Mouse (Mus musculus): ENCODE measurements around the gene Cbarp. TPM values are rescaled to one million over a fixed set of nuclear protein-coding genes. Genes with fewer than 3 reads are reported as not detected.
A peak's percentile ranks its signal among the peaks of the same experiment; 100 is the strongest.

The Cbarp gene
- polyA plus RNA-seq, 1 experiment = 3.8 TPM

GRCm38 (mm10) chr10:80146568-80147011 is 6.0 kb upstream of the Cbarp start:
- peaks cover 47% of the 10 kb centered on the region for H3K4me1 ChIP-seq (ENCODE audit: control insufficient read depth, insufficient read depth, low read length)
- H3K27me3 ChIP-seq (ENCODE audit: control insufficient read depth, insufficient read depth, low read length) = no peaks in the 10 kb centered on the region
- H3K27ac ChIP-seq (ENCODE audit: control insufficient read depth, insufficient read depth, low read depth, low read length) = peak overlapping the region; percentile 72
- TF ChIP-seq POLR2A (IDR thresholded peaks at IDR 0.05; ENCODE audit: control insufficient read depth, low read depth, low read length) = no peak
- no peak for TF ChIP-seq CTCF (IDR thresholded peaks at IDR 0.05; ENCODE audit: control insufficient read depth, insufficient read depth, insufficient replicate concordance, low read depth, low read length)
- H3K4me3 ChIP-seq (ENCODE audit: control insufficient read depth, low read depth, low read length) = no peak overlapping the region; the same call in 1 of the 2 replicates
- peaks cover 4% of the 10 kb centered on the region; the same call in 1 of the 2 replicates for H3K36me3 ChIP-seq (ENCODE audit: control insufficient read depth, insufficient read depth, low read length)

DNA sequence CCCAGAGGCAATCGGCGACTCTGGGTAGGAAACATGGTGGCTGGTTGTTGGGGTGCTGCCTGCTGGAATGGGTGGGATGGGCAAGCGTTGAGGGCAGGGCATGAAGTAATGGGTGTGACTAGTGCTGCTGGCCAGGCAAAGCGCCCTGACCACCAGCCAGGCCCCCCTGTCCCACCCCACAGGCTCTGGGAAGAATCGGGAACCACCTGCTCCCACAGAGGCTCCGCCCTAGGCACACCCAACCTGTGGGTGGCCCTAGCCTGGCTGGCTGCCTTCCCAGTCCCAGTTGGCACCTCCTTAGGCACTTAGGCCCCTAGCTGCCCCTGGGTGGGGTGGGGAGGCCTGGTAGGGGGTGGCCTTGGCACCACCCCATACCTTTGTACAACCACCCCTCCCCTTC is 5.3 kb upstream of the Cbarp start:
- no peaks in the 10 kb centered on the region for H3K27me3 ChIP-seq (ENCODE audit: control insufficient read depth, insufficient read depth, low read length)
- H3K27ac ChIP-seq (ENCODE audit: control insufficient read depth, insufficient read depth, low read depth, low read length) = no peak overlapping the region
- peaks cover 4% of the 10 kb centered on the region; the same call in 1 of the 2 replicates for H3K36me3 ChIP-seq (ENCODE audit: control insufficient read depth, insufficient read depth, low read length)
- TF ChIP-seq POLR2A (IDR thresholded peaks at IDR 0.05; ENCODE audit: control insufficient read depth, low read depth, low read length) = no peak
- no peak for TF ChIP-seq CTCF (IDR thresholded peaks at IDR 0.05; ENCODE audit: control insufficient read depth, insufficient read depth, insufficient replicate concordance, low read depth, low read length)
- H3K4me3 ChIP-seq (ENCODE audit: control insufficient read depth, low read depth, low read length) = no peak overlapping the region
- peaks cover 48% of the 10 kb centered on the region for H3K4me1 ChIP-seq (ENCODE audit: control insufficient read depth, insufficient read depth, low read length)

DNA sequence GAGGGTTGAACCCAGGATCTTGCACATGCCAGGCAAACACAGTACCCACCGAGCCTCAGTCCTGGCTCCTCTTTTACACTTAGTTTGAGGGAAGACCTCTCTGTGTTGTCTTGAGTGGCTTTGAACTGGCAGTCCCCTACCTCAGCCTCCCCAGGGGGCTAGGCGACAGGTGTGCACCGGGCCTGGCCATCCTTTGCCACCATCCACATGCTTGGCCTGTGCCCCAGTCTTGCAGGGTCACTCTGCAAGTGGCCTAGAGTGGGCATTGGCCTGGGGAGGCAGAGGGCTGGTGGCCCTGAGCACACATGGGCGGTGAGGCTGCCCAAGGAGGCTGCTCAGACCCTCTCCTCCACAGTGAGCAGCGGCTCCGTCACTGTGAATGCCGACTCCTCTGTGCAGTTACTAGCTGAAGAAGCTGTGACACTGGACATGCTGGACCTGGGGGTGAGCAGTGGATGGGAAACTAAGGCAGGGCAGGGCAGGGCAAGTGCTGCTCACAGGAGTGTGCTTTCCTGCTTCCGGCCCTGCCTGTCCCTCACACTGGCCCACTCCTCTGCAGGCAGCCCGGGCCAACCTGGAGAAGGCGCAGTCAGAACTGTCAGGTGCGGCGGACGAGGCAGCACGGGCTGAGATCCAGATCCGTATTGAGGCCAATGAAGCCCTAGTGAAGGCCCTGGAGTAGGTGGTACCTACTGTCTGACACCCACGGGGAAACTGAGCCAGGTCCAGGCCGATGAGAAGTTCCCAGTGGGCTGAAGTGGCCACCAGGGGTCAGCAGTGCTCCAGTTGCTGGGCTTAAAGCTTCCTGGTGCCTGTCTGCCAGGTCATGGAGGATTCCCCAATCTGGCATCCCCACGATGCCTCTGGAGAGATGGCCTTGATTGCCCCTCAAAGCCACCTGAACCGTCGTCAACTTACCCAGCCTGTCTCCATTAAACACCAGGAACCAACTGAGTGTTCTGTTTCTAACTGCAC is 4.5 kb upstream of the Cbarp start:
- H3K27ac ChIP-seq (ENCODE audit: control insufficient read depth, insufficient read depth, low read depth, low read length) = no peak overlapping the region
- TF ChIP-seq CTCF (IDR thresholded peaks at IDR 0.05; ENCODE audit: control insufficient read depth, insufficient read depth, insufficient replicate concordance, low read depth, low read length) = peak; percentile 52; the same call in 1 of the 2 replicates
- TF ChIP-seq POLR2A (IDR thresholded peaks at IDR 0.05; ENCODE audit: control insufficient read depth, low read depth, low read length) = no peak
- no peak overlapping the region for H3K4me3 ChIP-seq (ENCODE audit: control insufficient read depth, low read depth, low read length)
- H3K4me1 ChIP-seq (ENCODE audit: control insufficient read depth, insufficient read depth, low read length) = peaks cover 48% of the 10 kb centered on the region
- peaks cover 4% of the 10 kb centered on the region; the same call in 1 of the 2 replicates for H3K36me3 ChIP-seq (ENCODE audit: control insufficient read depth, insufficient read depth, low read length)
- no peaks in the 10 kb centered on the region for H3K27me3 ChIP-seq (ENCODE audit: control insufficient read depth, insufficient read depth, low read length)

GRCm38 (mm10) chr10:80144159-80144558 is 3.5 kb upstream of the Cbarp start:
- Histone ChIP-seq H3K4me3 (ENCODE audit: control insufficient read depth, low read depth, low read length) (no peak overlapping the region), H3K27me3 (ENCODE audit: control insufficient read depth, insufficient read depth, low read length) (no peaks in the 10 kb centered on the region), H3K4me1 (ENCODE audit: control insufficient read depth, insufficient read depth, low read length) (peaks cover 43% of the 10 kb centered on the region), H3K27ac (ENCODE audit: control insufficient read depth, insufficient read depth, low read depth, low read length) (no peak overlapping the region), H3K36me3 (ENCODE audit: control insufficient read depth, insufficient read depth, low read length) (peaks cover 4% of the 10 kb centered on the region; the same call in 1 of the 2 replicates)
- no peak for TF ChIP-seq CTCF (IDR thresholded peaks at IDR 0.05; ENCODE audit: control insufficient read depth, insufficient read depth, insufficient replicate concordance, low read depth, low read length)
- no peak for TF ChIP-seq POLR2A (IDR thresholded peaks at IDR 0.05; ENCODE audit: control insufficient read depth, low read depth, low read length)

DNA sequence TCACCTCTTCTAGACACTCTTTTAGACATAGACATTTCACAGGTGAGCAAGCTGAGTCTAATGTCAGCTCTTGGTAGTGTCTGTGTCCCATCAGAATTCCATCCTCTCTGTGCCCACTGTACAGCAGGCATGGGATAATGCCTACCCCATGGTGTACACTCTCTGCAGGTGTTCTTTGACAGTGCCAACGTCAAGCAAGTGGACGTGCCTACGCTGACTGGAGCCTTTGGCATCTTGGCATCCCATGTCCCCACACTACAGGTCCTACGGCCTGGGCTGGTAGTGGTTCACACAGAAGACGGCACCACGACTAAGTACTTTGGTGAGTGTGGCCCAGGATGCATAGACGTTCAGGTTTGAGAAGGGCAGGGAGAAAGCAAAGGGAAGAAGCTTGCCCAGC is 3.0 kb upstream of the Cbarp start:
- H3K4me3 ChIP-seq (ENCODE audit: control insufficient read depth, low read depth, low read length) = no peak overlapping the region
- no peaks in the 10 kb centered on the region for H3K27me3 ChIP-seq (ENCODE audit: control insufficient read depth, insufficient read depth, low read length)
- peaks cover 44% of the 10 kb centered on the region for H3K4me1 ChIP-seq (ENCODE audit: control insufficient read depth, insufficient read depth, low read length)
- no peak overlapping the region for H3K27ac ChIP-seq (ENCODE audit: control insufficient read depth, insufficient read depth, low read depth, low read length)
- TF ChIP-seq POLR2A (IDR thresholded peaks at IDR 0.05; ENCODE audit: control insufficient read depth, low read depth, low read length) = no peak
- TF ChIP-seq CTCF (IDR thresholded peaks at IDR 0.05; ENCODE audit: control insufficient read depth, insufficient read depth, insufficient replicate concordance, low read depth, low read length) = no peak
- H3K36me3 ChIP-seq (ENCODE audit: control insufficient read depth, insufficient read depth, low read length) = peaks cover 4% of the 10 kb centered on the region; the same call in 1 of the 2 replicates

GRCm38 (mm10) chr10:80142530-80142925 is 1.9 kb upstream of the Cbarp start:
- peaks cover 4% of the 10 kb centered on the region; the same call in 1 of the 2 replicates for H3K36me3 ChIP-seq (ENCODE audit: control insufficient read depth, insufficient read depth, low read length)
- no peaks in the 10 kb centered on the region for H3K27me3 ChIP-seq (ENCODE audit: control insufficient read depth, insufficient read depth, low read length)
- H3K27ac ChIP-seq (ENCODE audit: control insufficient read depth, insufficient read depth, low read depth, low read length) = peak overlapping the region; percentile 46
- no peak for TF ChIP-seq CTCF (IDR thresholded peaks at IDR 0.05; ENCODE audit: control insufficient read depth, insufficient read depth, insufficient replicate concordance, low read depth, low read length)
- TF ChIP-seq POLR2A (IDR thresholded peaks at IDR 0.05; ENCODE audit: control insufficient read depth, low read depth, low read length) = no peak
- peak overlapping the region; percentile 81 for H3K4me3 ChIP-seq (ENCODE audit: control insufficient read depth, low read depth, low read length)
- peaks cover 44% of the 10 kb centered on the region for H3K4me1 ChIP-seq (ENCODE audit: control insufficient read depth, insufficient read depth, low read length)

All from testis, adult 2 months (tissue).